Mouse (Mus musculus) ES-E14 (cell line): ENCODE data around the gene Wdr5. TPM values are rescaled to one million over a fixed set of nuclear protein-coding genes. Genes with fewer than 3 reads are reported as not detected.
"Not testable (repeated sequence)": the region's sequence is repeated elsewhere in the genome, so short reads cannot be mapped to it uniquely, and the experiment has no call there.

Experiments used
- DNase-seq: peaks from one replicate; pipeline ENCODE4 v3.0.0-alpha.2; 2013; ENCODE audit warnings: low read depth, low spot score
- H3K27ac ChIP-seq: 2 replicates; pipeline ENCODE4 v1.5.1; 2012; ENCODE audit warnings: low read depth, mild to moderate bottlenecking, low read length, moderate library complexity, mixed read lengths; ENCODE audit not compliant: poor library complexity, insufficient read depth, severe bottlenecking
- H3K36me3 ChIP-seq: 2 replicates; pipeline ENCODE4 v1.6.1; 2012; ENCODE audit warnings: mild to moderate bottlenecking, low read length, moderate library complexity, mixed read lengths; ENCODE audit not compliant: control insufficient read depth, poor library complexity, insufficient read depth, severe bottlenecking
- H3K4me1 ChIP-seq, 2 experiments: fragments of 150-350 bp in 1 of 2; sonication (generic) in 1 of 2; 2 replicates each; pipeline ENCODE4 v1.6.1; 2012; ENCODE audit warnings: low read length in 2 of 2, mild to moderate bottlenecking in 1 of 2, mixed read lengths in 1 of 2; ENCODE audit not compliant: control insufficient read depth in 2 of 2, insufficient read depth in 2 of 2, poor library complexity in 1 of 2
- H3K4me3 ChIP-seq, 2 experiments: fragments of 150-350 bp in 1 of 2; sonication (generic) in 1 of 2; 2 replicates each; pipeline ENCODE4 v1.5.1; 2012; ENCODE audit warnings: low read length in 2 of 2, low read depth in 1 of 2, mild to moderate bottlenecking in 1 of 2, mixed read lengths in 1 of 2; ENCODE audit not compliant: insufficient read depth in 1 of 2, poor library complexity in 1 of 2, severe bottlenecking in 1 of 2
- H3K9ac ChIP-seq: 2 replicates; pipeline ENCODE4 v1.6.1; 2012; ENCODE audit warnings: low read depth, mild to moderate bottlenecking, low read length, mixed read lengths; ENCODE audit not compliant: poor library complexity, insufficient read depth, severe bottlenecking
- H3K9me3 ChIP-seq: fragments of 150-350 bp; sonication (generic); 2 replicates; pipeline ENCODE4 v1.6.1; 2012; ENCODE audit warnings: low read depth, mild to moderate bottlenecking, low read length; ENCODE audit not compliant: control insufficient read depth, insufficient read depth
- CHD2 ChIP-seq: IDR thresholded peaks from 2 replicates; pipeline ENCODE4 v1.6.1; 2014; ENCODE audit warnings: mild to moderate bottlenecking, low read depth, low read length, inconsistent platforms
- HCFC1 ChIP-seq: IDR thresholded peaks from 2 replicates; pipeline ENCODE4 v1.6.1; 2012; ENCODE audit warnings: low read length, inconsistent platforms, borderline replicate concordance; ENCODE audit not compliant: insufficient read depth
- MAFK ChIP-seq: IDR thresholded peaks from 2 replicates; pipeline ENCODE4 v1.6.1; 2014; ENCODE audit warnings: mild to moderate bottlenecking, low read depth, low read length, inconsistent platforms; ENCODE audit not compliant: insufficient read depth
- ZC3H11A ChIP-seq: IDR thresholded peaks from 2 replicates; pipeline ENCODE4 v1.6.1; 2012; ENCODE audit warnings: low read depth, mild to moderate bottlenecking, inconsistent platforms, low read length, borderline replicate concordance
- ZNF384 ChIP-seq: IDR thresholded peaks from 2 replicates; pipeline ENCODE4 v1.6.1; 2012; ENCODE audit warnings: low read depth, low read length, inconsistent platforms
- in situ Hi-C, 2 experiments: fragments of 600-800 bp; cut with MboI; formaldehyde crosslinking; loops; one replicate each; pipeline ENCODE4 v1.15.1; 2025; ENCODE audit warnings: low sequenced_read_pairs in 2 of 2, inconsistent platforms in 1 of 2; ENCODE audit not compliant: unreplicated experiment in 2 of 2
- total RNA-seq: library from RNA; depleted of rRNA; stranded (reverse); fragments of 300-350 nt; gene quantifications from 2 replicates; pipeline ENCODE4 v1.2.3, GENCODE M21; 2012

The Wdr5 gene
- total RNA-seq, 1 experiment = 106 TPM

GRCm38 (mm10) chr2:27515341-27516166, 597 bp downstream of the Wdr5 start:
- TF ChIP-seq MAFK (no peak), HCFC1 (no peak), ZC3H11A (no peak), ZNF384 (no peak), CHD2 (no peak)
- peaks cover 1 to 10% of the 10 kb centered on the region in 2 experiments; a peak in 2 of 4 replicates for H3K4me1 ChIP-seq
- no peak for DNase-seq
- no peaks in the 10 kb centered on the region for H3K9me3 ChIP-seq
- in situ Hi-C loops = no loop called here
- peak overlapping the region; percentile 93 for H3K9ac ChIP-seq
- peaks cover 22% of the 10 kb centered on the region for H3K36me3 ChIP-seq
- peak overlapping the region; percentile 72 for H3K27ac ChIP-seq
- peak overlapping the region; percentile 81 to 96 for H3K4me3 ChIP-seq

- Histone ChIP-seq H3K4me3 (peak overlapping the region; percentile 81 to 96), H3K27ac (no peak overlapping the region), H3K4me1 (peaks cover 1 to 10% of the 10 kb centered on the region in 2 experiments; a peak in 2 of 4 replicates), H3K36me3 (peaks cover 30% of the 10 kb centered on the region), H3K9me3 (no peaks in the 10 kb centered on the region), H3K9ac (peak overlapping the region; percentile 19; the same call in 1 of the 2 replicates)
- TF ChIP-seq ZNF384 (no peak), HCFC1 (no peak), MAFK (no peak), CHD2 (no peak), ZC3H11A (no peak)
- in situ Hi-C loops = no loop called here
- no peak for DNase-seq
Measured at GRCm38 (mm10) chr2:27516289-27516688, 1.3 kb downstream of the Wdr5 start.

- H3K27ac ChIP-seq = no peak overlapping the region
- H3K4me1 ChIP-seq = peaks cover 1 to 8% of the 10 kb centered on the region in 2 experiments; a peak in 2 of 4 replicates
- H3K36me3 ChIP-seq = peaks cover 46% of the 10 kb centered on the region
- no peak for TF ChIP-seq HCFC1
- TF ChIP-seq ZNF384 = no peak
- TF ChIP-seq MAFK = no peak
- no peak for TF ChIP-seq CHD2
- TF ChIP-seq ZC3H11A = no peak
- DNase-seq = no peak
- in situ Hi-C loops = no loop called here
- no peaks in the 10 kb centered on the region for H3K9me3 ChIP-seq
- H3K9ac ChIP-seq = no peak overlapping the region
- no peak overlapping the region for H3K4me3 ChIP-seq
Measured at GRCm38 (mm10) chr2:27518283-27518682, 3.3 kb downstream of the Wdr5 start.

- in situ Hi-C loops, H3K9ac ChIP-seq, H3K27ac ChIP-seq, H3K4me1 ChIP-seq, DNase-seq, H3K9me3 ChIP-seq, H3K4me3 ChIP-seq: not testable (repeated sequence)
- peaks cover 35% of the 10 kb centered on the region for H3K36me3 ChIP-seq
Measured at GRCm38 (mm10) chr2:27538455-27539330, 23.7 kb downstream of the Wdr5 start.
